In the genomic region with DNA sequence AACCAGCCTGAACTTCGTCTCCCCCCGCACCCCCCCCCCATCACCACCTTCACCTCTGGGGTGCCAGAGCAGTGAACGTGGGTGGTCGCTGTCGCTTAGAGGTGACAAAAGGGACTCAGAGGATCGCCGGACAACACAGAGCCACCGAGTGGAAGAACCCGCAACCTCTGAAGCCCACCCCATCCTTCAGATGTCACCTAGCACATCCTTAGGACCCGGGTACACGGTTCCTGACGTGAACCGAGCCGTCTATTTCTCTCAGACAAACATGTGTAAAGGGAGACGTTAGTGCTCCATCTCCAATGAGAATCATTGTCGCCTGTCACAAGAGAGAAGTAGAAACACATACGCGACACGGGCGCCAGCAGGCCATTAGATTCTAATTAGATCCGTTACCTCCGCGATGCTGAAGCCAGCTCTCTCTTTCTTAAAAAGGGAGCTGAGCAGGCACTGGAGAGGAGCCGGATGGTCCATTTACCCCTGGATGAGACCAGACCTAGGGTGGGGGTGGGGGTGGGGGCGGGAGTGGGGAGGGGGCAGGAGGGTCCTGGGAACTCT, we compare ENCODE assay signal across 7 mouse cellular contexts. TPM values are rescaled to one million over a fixed set of nuclear protein-coding genes. Genes with fewer than 3 reads are reported as not detected.
DNase-seq lines count a peak whose midpoint lies in the region; ATAC-seq and TF ChIP-seq lines count a peak whose summit lies in the region.

No protein-coding gene starts in this region.

- H3K27me3 ChIP-seq in embryonic facial prominence, embryonic 12.5 days: peaks cover 23% of the 10 kb centered on the region; the same call in 1 of the 2 replicates
- H3K27me3 ChIP-seq in hindbrain, embryonic 14.5 days (ENCODE audit: control insufficient read depth, insufficient read depth, low read length): no peaks in the 10 kb centered on the region
- 0 out of 2 replicates have a peak, but pooled peaks cover 9% of the 10 kb centered on the region for H3K27me3 ChIP-seq in midbrain, embryonic 13.5 days

- peaks cover 2 to 31% of the 10 kb centered on the region in 2 experiments; a peak in 1 of 4 replicates for H3K4me1 ChIP-seq in ES-E14 (ENCODE audit: control insufficient read depth in 2 of 2, insufficient read depth in 2 of 2, low read length in 2 of 2, poor library complexity in 1 of 2)
- peaks cover 33% of the 10 kb centered on the region for H3K4me1 ChIP-seq in embryonic facial prominence, embryonic 12.5 days
- peaks cover 49% of the 10 kb centered on the region for H3K4me1 ChIP-seq in hindbrain, embryonic 14.5 days (replicated peaks; ENCODE audit: control insufficient read depth, insufficient read depth, low read length)
- H3K4me1 ChIP-seq in midbrain, embryonic 13.5 days (replicated peaks): peaks cover 87% of the 10 kb centered on the region

- peak overlapping the region; percentile 3; the same call in 1 of the 2 replicates for H3K9ac ChIP-seq in ES-E14 (ENCODE audit: insufficient read depth, low read depth, low read length, poor library complexity, severe bottlenecking)
- H3K9ac ChIP-seq in embryonic facial prominence, embryonic 12.5 days: no peak overlapping the region
- no peak overlapping the region for H3K9ac ChIP-seq in hindbrain, embryonic 14.5 days
- H3K9ac ChIP-seq in midbrain, embryonic 13.5 days (replicated peaks): 0 out of 2 replicates have a peak overlapping the region, but pooled peaks have one; percentile 16

- 7% methylated on average over 25 of the region's 25 CpGs for WGBS in embryonic facial prominence, embryonic 12.5 days
- 5% methylated on average over 25 of the region's 25 CpGs for WGBS in hindbrain, embryonic 14.5 days
- WGBS in midbrain, embryonic 13.5 days: 6% methylated on average over 25 of the region's 25 CpGs

- in situ Hi-C loops in ES-E14 (cut with MboI; ENCODE audit: low sequenced_read_pairs in 2 of 2, unreplicated experiment in 2 of 2): no loop called here

- peak overlapping the region; percentile 40 for H3K4me2 ChIP-seq in embryonic facial prominence, embryonic 12.5 days (replicated peaks)
- peak overlapping the region; percentile 15 for H3K4me2 ChIP-seq in hindbrain, embryonic 14.5 days (replicated peaks)
- H3K4me2 ChIP-seq in midbrain, embryonic 13.5 days (replicated peaks): peak overlapping the region; percentile 22

- H3K36me3 ChIP-seq in ES-E14 (ENCODE audit: control insufficient read depth, insufficient read depth, low read length, poor library complexity, severe bottlenecking): no peaks in the 10 kb centered on the region
- H3K36me3 ChIP-seq in embryonic facial prominence, embryonic 12.5 days: no peaks in the 10 kb centered on the region
- no peaks in the 10 kb centered on the region for H3K36me3 ChIP-seq in hindbrain, embryonic 14.5 days (replicated peaks; ENCODE audit: control insufficient read depth, insufficient read depth)
- no peaks in the 10 kb centered on the region for H3K36me3 ChIP-seq in midbrain, embryonic 13.5 days

- ATAC-seq in embryonic facial prominence, embryonic 12.5 days (ENCODE audit: insufficient number of reproducible peaks, insufficient read depth, low FRiP score, low TSS enrichment): no peak
- ATAC-seq in hindbrain, embryonic 14.5 days (ENCODE audit: low FRiP score): no peak
- ATAC-seq in midbrain, embryonic 13.5 days: no peak

- no peak for DNase-seq in ES-E14 (ENCODE audit: low read depth, low spot score)
- no peak for DNase-seq in hindbrain, embryonic 14.5 days (ENCODE audit: low spot score)
- no peak for DNase-seq in urinary bladder, adult 2 months (ENCODE audit: low spot score)
- no peak for DNase-seq in left cerebral cortex, adult 18-20 months (ENCODE audit: low spot score in 2 of 2)
- DNase-seq in adrenal gland, adult 8-10 months: no peak

- no peaks in the 10 kb centered on the region for H3K9me3 ChIP-seq in ES-E14 (ENCODE audit: control insufficient read depth, insufficient read depth, low read depth, low read length)
- no peaks in the 10 kb centered on the region for H3K9me3 ChIP-seq in embryonic facial prominence, embryonic 12.5 days
- no peaks in the 10 kb centered on the region for H3K9me3 ChIP-seq in hindbrain, embryonic 14.5 days (ENCODE audit: control insufficient read depth, low read length)
- no peaks in the 10 kb centered on the region for H3K9me3 ChIP-seq in midbrain, embryonic 13.5 days

- peak overlapping the region in 1 of 2 experiments; percentile 65; a peak in 2 of 4 replicates for H3K4me3 ChIP-seq in ES-E14 (ENCODE audit: insufficient read depth in 1 of 2, low read depth in 1 of 2, low read length in 2 of 2, poor library complexity in 1 of 2, severe bottlenecking in 1 of 2)
- H3K4me3 ChIP-seq in embryonic facial prominence, embryonic 12.5 days: 0 out of 2 replicates have a peak overlapping the region, but pooled peaks have one; percentile 2
- no peak overlapping the region for H3K4me3 ChIP-seq in hindbrain, embryonic 14.5 days (replicated peaks; ENCODE audit: low read length)
- H3K4me3 ChIP-seq in midbrain, embryonic 13.5 days (replicated peaks): no peak overlapping the region

- H3K27ac ChIP-seq in ES-E14 (ENCODE audit: insufficient read depth, low read depth, low read length, poor library complexity, severe bottlenecking): no peak overlapping the region
- no peak overlapping the region for H3K27ac ChIP-seq in embryonic facial prominence, embryonic 12.5 days
- no peak overlapping the region for H3K27ac ChIP-seq in hindbrain, embryonic 14.5 days
- peak overlapping the region; percentile 53; the same call in 1 of the 2 replicates for H3K27ac ChIP-seq in midbrain, embryonic 13.5 days

TF ChIP-seq in ES-E14, 5 proteins besides CTCF, POLR2A, EP300 and RAD21:
- TF ChIP-seq MAFK (IDR thresholded peaks at IDR 0.05; ENCODE audit: insufficient read depth, low read depth, low read length): no peak
TF ChIP-seq in ES-E14: peak in this region for 0.

RNA-seq across cellular contexts. Expression of a gene that starts 48.1 kb away (rescaled TPM):
- 2.0 and 2.3 TPM in 2 replicates for total RNA-seq in ES-E14 (2012; rRNA removed)
- 0.75 and 1.1 TPM in 2 replicates for polyA plus RNA-seq in embryonic facial prominence, embryonic 12.5 days (2016; fragmentation: Nextera tagmentation; extraction: Ambion mirVana)
- polyA plus RNA-seq in hindbrain, embryonic 14.5 days (2014; fragmentation: Nextera tagmentation; extraction: Ambion mirVana): 1.1 and 1.4 TPM in 2 replicates
- 2.1 and 2.3 TPM in 2 replicates for polyA plus RNA-seq in midbrain, embryonic 13.5 days (2015; fragmentation: Nextera tagmentation; extraction: Ambion mirVana)
- polyA plus RNA-seq in urinary bladder, adult 2 months (2012; rRNA removed): 2.9 and 3.3 TPM in 2 replicates
- total RNA-seq in left cerebral cortex, adult 18-20 months (2021): 1 to 10 TPM; 1.1 to 1.7 TPM
- total RNA-seq in adrenal gland, adult 8-10 months (2022): under 1 TPM in 3 of 4 experiments, not detected in 1; 0.10 to 0.22 (median 0.11) TPM

Comparison
In these comparisons a context has a peak if more than half of its experiments do, and no peak if none do; other contexts are left out.
1. H3K9ac ChIP-seq: peak in ES-E14 (single experiment) and midbrain, embryonic 13.5 days (single experiment); none in embryonic facial prominence, embryonic 12.5 days (single experiment) and hindbrain, embryonic 14.5 days (single experiment).
2. Peak in every context shown above with its lines, with median percentiles within 50 percentile points of each other: H3K4me2 ChIP-seq.